Mouse (Mus musculus) liver, adult 10 weeks (tissue): ENCODE data around the gene Pknox1. TPM values are rescaled to one million over a fixed set of nuclear protein-coding genes. Genes with fewer than 3 reads are reported as not detected.

Experiments used
- polyA plus RNA-seq: library from polyadenylated mRNA; stranded (reverse); fragments of 350-450 nt; fragmentation: Illumina TruSeq; extraction: RNeasy Lipid Tissue Mini Kit (QIAGEN cat#74804); gene quantifications from one replicate; pipeline ENCODE4 v1.2.3, GENCODE M21; 2014; ENCODE audit warnings: low read depth, low replicate concordance

The Pknox1 gene
- polyA plus RNA-seq = 3.3 TPM

GRCm38 (mm10) chr17:31564015-31564857 is at the start of gene Pknox1:
Gene Pknox1 (plus strand): TSS chr17:31564734.

GRCm38 (mm10) chr17:31519946-31520838 is 44.3 kb upstream of the Pknox1 start, which contains the start of the genes Wdr4 and Ndufv3:
Gene Wdr4 (minus strand): TSS chr17:31519980.
Gene Ndufv3 (plus strand): TSS chr17:31520115.

GRCm38 (mm10) chr17:31636942-31637811 is 72.6 kb downstream of the Pknox1 start, which contains the start of gene Cbs:
Gene Cbs (minus strand): TSS chr17:31637238.

Other genes with a start within 250 kb of the Pknox1 start
- 15.3 TPM for gene Pde9a, start 178.5 kb upstream of the Pknox1 start, polyA plus RNA-seq
- gene Wdr4, start 44.8 kb upstream of the Pknox1 start, polyA plus RNA-seq = 3.0 TPM
- gene Ndufv3, start 44.6 kb upstream of the Pknox1 start, polyA plus RNA-seq = 64.9 TPM
- gene Cbs, start 72.5 kb downstream of the Pknox1 start, polyA plus RNA-seq = 75.4 TPM
- gene U2af1, start 94.2 kb downstream of the Pknox1 start, polyA plus RNA-seq = 50.9 TPM
- gene Cryaa, start 113.1 kb downstream of the Pknox1 start, polyA plus RNA-seq = not detected